Mouse (Mus musculus): Measurements from ENCODE around the gene Parp6.

Gene Parp6

GRCm38 (mm10) chr9:59616622-59617306 is at the start of gene Parp6:
Parp6 (plus strand) TSS chr9:59617284.
- DNase-seq (ENCODE audit: low read depth): peak; percentile 98

GRCm38 (mm10) chr9:59571852-59572251 is 45.2 kb upstream of the Parp6 start:
- no peak for DNase-seq (ENCODE audit: low read depth)

- DNase-seq (ENCODE audit: low read depth): no peak
Measured at GRCm38 (mm10) chr9:59577401-59577800, 39.7 kb upstream of the Parp6 start.

- peak; percentile 12 for DNase-seq (ENCODE audit: low read depth)
Measured at GRCm38 (mm10) chr9:59577844-59578504, 39.1 kb upstream of the Parp6 start, which contains the start of gene Celf6. Celf6 (plus strand) TSS chr9:59577917.

GRCm38 (mm10) chr9:59578505-59578867 is 38.6 kb upstream of the Parp6 start:
- DNase-seq (ENCODE audit: low read depth): no peak

GRCm38 (mm10) chr9:59584871-59585308 is 32.2 kb upstream of the Parp6 start:
- peak; percentile 51 for DNase-seq (ENCODE audit: low read depth)

- no peak for DNase-seq (ENCODE audit: low read depth)
Measured at GRCm38 (mm10) chr9:59588252-59588651, 28.8 kb upstream of the Parp6 start.

GRCm38 (mm10) chr9:59588710-59589671 is 28.1 kb upstream of the Parp6 start:
- no peak for DNase-seq (ENCODE audit: low read depth)

GRCm38 (mm10) chr9:59589703-59590439 is 27.2 kb upstream of the Parp6 start:
- no peak for DNase-seq (ENCODE audit: low read depth)

- no peak for DNase-seq (ENCODE audit: low read depth)
Measured at GRCm38 (mm10) chr9:59601661-59602060, 15.4 kb upstream of the Parp6 start.

GRCm38 (mm10) chr9:59605967-59606366 is 11.1 kb upstream of the Parp6 start:
- no peak for DNase-seq (ENCODE audit: low read depth)

- no peak for DNase-seq (ENCODE audit: low read depth)
Measured at GRCm38 (mm10) chr9:59610950-59611349, 6.1 kb upstream of the Parp6 start.

GRCm38 (mm10) chr9:59615797-59616196 is 1.3 kb upstream of the Parp6 start:
- no peak for DNase-seq (ENCODE audit: low read depth)

- peak; percentile 5 for DNase-seq (ENCODE audit: low read depth)
Measured at GRCm38 (mm10) chr9:59617307-59617973, 356 bp downstream of the Parp6 start.

- DNase-seq (ENCODE audit: low read depth): no peak
Measured at GRCm38 (mm10) chr9:59638372-59638771, 21.3 kb downstream of the Parp6 start.

GRCm38 (mm10) chr9:59639936-59640335 is 22.9 kb downstream of the Parp6 start:
- no peak for DNase-seq (ENCODE audit: low read depth)

- DNase-seq (ENCODE audit: low read depth): no peak
Measured at GRCm38 (mm10) chr9:59641320-59641719, 24.2 kb downstream of the Parp6 start.

GRCm38 (mm10) chr9:59649911-59650310 is 32.8 kb downstream of the Parp6 start:
- DNase-seq (ENCODE audit: low read depth): no peak

- peak; percentile 69 for DNase-seq (ENCODE audit: low read depth)
Measured at GRCm38 (mm10) chr9:59653371-59653770, 36.3 kb downstream of the Parp6 start.

GRCm38 (mm10) chr9:59654450-59654983 is 37.4 kb downstream of the Parp6 start:
- DNase-seq (ENCODE audit: low read depth): no peak

Measured in fibroblast of lung, adult 2 months (primary cell).